Mouse (Mus musculus): ENCODE results near the gene Gm49387. TPM values are rescaled to one million over a fixed set of nuclear protein-coding genes. Genes with fewer than 3 reads are reported as not detected.

The Gm49387 gene
- polyA plus RNA-seq, 1 experiment from 2014 or later, result 0.37 TPM

DNA sequence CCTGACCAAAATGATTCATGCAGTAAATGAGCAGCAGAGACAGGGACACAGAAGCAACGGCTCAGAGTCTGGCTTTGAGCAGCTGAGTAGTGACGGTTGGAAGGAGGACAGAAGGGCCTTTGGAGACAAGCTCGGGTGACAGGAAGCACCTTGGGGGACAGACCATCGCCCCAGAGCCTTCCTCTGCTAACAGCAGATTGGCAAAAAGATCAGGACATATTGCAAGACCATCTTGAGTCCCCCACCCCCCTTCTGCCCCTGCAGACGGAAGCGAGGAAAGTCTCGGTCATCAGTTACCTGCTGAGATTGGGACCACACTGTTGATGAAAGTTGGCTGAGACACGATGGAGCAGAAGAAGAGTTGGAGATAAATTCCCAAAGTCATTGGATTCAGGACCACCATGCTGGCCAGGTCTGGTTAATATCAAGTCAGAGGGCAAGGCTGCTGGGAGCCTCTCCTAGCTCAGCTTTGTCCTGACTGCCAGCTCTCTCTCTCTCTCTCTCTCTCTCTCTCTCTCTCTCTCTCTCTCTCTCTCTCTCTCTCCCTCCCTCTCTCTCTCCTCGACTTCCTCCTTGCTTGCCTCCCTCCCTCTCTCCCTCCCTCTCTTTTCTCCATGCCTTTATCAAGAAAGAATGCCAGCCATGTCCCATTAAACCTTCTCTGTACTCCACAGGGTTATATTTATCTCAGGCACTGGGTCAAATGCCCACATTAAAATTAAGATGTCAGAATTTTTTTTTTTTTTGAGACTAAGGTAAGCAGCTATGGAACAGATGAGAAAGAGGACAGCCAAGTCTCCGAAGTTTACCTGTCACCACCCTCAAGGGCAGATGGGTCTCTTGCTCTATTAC is 63.6 kb downstream of the Gm49387 start:
- Histone ChIP-seq H3K27me3 (no peaks in the 10 kb centered on the region), H3K9ac (replicated peaks) (no peak overlapping the region), H3K4me1 (no peaks in the 10 kb centered on the region), H3K9me3 (no peaks in the 10 kb centered on the region), H3K36me3 (no peaks in the 10 kb centered on the region), H3K27ac (replicated peaks) (no peak overlapping the region), H3K4me2 (replicated peaks) (no peak overlapping the region), H3K4me3 (no peak overlapping the region)
- 66% methylated on average over 10 of the region's 10 CpGs for WGBS
- ATAC-seq (replicated peaks), result no peak

DNA sequence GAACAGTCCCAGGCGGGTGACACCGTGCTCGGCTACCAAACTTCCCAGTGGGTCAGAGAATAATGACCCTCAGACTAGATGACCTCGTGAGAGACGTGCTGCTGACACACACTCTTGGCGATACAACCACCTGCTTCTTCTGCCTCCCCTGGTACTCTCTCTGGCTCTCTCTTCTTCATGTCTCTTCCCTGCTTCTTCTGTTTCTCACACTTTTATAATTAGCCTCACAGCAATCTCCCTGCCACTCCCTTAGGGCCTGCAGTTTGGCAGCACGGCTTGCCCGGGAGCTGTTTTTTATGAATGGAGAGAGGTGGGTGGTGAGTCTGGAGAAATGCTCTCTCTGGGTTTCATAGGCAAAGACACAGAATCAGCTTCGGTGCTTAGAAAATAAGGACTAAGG is 64.8 kb downstream of the Gm49387 start:
- ATAC-seq (replicated peaks), result no peak
- Histone ChIP-seq H3K36me3 (no peaks in the 10 kb centered on the region), H3K27ac (replicated peaks) (no peak overlapping the region), H3K4me3 (no peak overlapping the region), H3K9ac (replicated peaks) (no peak overlapping the region), H3K27me3 (no peaks in the 10 kb centered on the region), H3K4me1 (no peaks in the 10 kb centered on the region), H3K9me3 (no peaks in the 10 kb centered on the region), H3K4me2 (replicated peaks) (no peak overlapping the region)
- 88% methylated on average over 9 of the region's 9 CpGs for WGBS

DNA sequence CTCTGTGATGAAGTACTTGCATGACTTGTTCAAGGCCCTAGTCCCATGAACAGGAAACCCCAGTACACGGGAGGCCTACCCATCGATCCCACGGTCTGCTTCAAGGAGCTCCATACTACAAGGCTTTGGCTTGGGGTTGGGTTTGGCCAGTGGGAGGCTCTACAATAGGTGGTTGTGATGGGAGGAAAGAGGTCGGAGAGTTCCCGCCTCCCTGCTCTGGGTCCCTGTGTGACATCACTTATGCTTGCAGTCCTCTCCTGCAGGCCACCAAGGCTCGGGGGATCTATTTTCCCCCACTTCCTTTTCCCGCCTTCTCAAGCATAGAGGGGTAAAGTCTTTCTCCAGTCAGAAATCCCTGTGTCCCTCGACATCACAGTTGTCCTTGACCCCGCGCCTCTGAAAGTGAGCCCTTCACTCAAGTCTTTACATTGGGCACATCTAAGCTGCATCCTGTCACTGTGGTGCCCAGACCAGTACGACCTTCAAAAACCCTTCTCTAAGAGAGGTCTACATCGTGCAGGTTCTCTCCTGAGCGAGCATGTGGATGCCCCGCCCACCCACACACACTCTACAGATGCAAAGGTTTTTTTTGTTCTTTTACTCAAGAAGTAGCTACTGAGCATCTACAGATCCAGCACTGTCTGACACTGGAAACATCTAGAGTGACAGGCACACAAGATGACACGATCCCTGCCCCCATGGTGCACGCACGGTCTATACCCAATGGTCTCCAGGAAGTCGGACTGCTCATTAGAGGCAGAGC is 65.6 kb downstream of the Gm49387 start:
- 91% methylated on average over 18 of the region's 18 CpGs for WGBS
- no peak overlapping the region for H3K4me2 ChIP-seq (replicated peaks)
- H3K9me3 ChIP-seq, result no peaks in the 10 kb centered on the region
- H3K4me3 ChIP-seq, result no peak overlapping the region
- no peaks in the 10 kb centered on the region for H3K27me3 ChIP-seq
- H3K36me3 ChIP-seq, result no peaks in the 10 kb centered on the region
- no peak overlapping the region for H3K27ac ChIP-seq (replicated peaks)
- H3K4me1 ChIP-seq, result no peaks in the 10 kb centered on the region
- ATAC-seq (replicated peaks), result no peak
- no peak overlapping the region for H3K9ac ChIP-seq (replicated peaks)

DNA sequence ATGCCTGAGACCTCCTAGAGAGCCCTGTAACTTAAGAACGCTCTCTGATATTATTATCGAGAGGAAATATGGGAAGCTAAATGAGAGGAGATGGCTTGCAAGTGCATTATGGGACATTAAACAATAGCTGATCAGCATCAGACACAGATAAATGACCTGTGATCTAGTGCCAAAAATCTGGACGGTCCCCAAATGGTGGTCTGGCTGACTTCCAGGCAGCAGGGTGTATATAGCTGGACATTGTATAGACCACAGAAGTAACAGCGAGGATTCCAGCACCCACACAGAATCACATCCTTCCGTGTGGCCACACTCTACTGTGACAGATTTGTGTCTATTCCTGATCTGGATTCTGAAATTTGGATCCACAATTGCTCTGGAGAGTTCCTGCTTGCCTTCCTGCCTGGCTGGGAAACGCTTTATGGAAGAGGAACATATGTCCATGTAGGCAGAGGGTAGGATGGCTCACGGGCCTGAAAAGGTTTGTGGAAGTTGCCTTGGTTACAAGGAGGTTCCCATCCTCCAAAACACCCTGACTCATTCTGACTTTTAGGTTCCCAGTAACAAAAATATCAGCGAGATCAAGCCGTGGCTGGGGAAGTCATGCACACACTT is 68.0 kb downstream of the Gm49387 start:
- WGBS, result 78% methylated on average over 9 of the region's 9 CpGs
- no peaks in the 10 kb centered on the region for H3K27me3 ChIP-seq
- no peak overlapping the region for H3K9ac ChIP-seq (replicated peaks)
- no peak for ATAC-seq (replicated peaks)
- 0 out of 2 replicates have a peak, but pooled peaks cover 3% of the 10 kb centered on the region for H3K4me1 ChIP-seq
- H3K9me3 ChIP-seq, result no peaks in the 10 kb centered on the region
- no peak overlapping the region for H3K27ac ChIP-seq (replicated peaks)
- no peak overlapping the region for H3K4me3 ChIP-seq
- no peaks in the 10 kb centered on the region for H3K36me3 ChIP-seq
- no peak overlapping the region for H3K4me2 ChIP-seq (replicated peaks)

DNA sequence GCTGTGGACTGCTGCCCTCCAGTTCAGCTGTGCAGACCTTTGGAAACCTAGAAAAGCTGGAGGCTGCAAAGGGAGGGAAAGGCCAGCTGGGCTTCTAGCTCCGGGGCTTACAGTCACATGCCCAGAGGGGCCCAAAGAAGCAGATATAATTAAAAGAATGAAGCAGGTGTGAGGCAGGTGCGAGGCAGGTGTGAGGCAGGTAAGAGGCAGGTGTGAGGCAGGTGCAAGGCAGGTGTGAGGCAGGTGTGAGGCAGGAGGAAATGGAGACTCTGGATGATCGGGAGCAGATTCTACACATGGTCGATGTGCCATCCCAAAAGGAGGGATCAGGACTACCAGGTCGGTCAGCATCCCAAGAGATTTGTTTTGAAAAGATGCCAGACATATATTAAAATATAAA is 69.3 kb downstream of the Gm49387 start:
- 94% methylated on average over 5 of the region's 5 CpGs for WGBS
- Histone ChIP-seq H3K4me3 (no peak overlapping the region), H3K36me3 (no peaks in the 10 kb centered on the region), H3K27me3 (no peaks in the 10 kb centered on the region), H3K9ac (replicated peaks) (no peak overlapping the region), H3K27ac (replicated peaks) (no peak overlapping the region), H3K4me1 (0 out of 2 replicates have a peak, but pooled peaks cover 3% of the 10 kb centered on the region), H3K4me2 (replicated peaks) (no peak overlapping the region), H3K9me3 (no peaks in the 10 kb centered on the region)
- no peak for ATAC-seq (replicated peaks)

DNA sequence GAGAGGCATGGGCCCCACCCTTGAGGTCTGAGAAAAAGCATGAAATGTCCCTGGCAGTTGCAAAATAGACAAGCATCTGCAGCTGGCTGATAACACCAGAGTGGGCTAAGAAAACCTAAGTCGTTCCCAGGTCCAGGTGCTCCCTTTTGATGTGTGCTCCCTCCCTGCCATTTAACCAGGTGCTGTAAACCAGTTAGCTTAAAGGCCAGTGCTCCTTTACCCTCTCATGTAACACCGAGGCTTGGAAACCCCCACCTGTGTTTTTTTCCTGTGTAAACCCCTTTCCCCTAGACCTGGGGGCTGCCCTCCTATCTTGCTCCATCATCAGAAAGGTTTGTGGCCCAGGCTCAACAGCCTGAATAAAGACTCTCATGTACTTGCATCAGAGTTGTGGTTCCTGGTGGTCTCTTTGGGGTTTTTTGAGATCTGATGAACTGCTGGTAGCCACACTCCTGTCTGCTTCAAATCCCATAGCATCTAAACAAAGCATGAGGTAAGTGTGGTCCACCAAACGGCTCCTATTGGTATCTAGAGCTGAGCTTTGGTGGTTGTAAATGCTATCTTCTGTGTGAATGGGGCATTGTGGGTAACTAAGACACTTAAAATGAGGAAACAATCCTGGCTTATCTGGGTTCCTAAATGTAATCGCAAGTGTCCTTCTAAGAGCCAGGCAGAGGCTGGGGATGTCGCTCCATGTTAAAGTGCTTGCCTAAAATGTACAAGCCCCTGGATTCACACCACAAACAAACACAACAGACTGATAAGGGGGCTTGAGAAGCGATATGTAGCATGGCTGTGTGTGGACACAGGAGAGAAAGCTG is 70.3 kb downstream of the Gm49387 start:
- Histone ChIP-seq H3K27me3 (no peaks in the 10 kb centered on the region), H3K9me3 (no peaks in the 10 kb centered on the region), H3K4me2 (replicated peaks) (no peak overlapping the region), H3K4me1 (0 out of 2 replicates have a peak, but pooled peaks cover 3% of the 10 kb centered on the region), H3K36me3 (no peaks in the 10 kb centered on the region), H3K4me3 (no peak overlapping the region), H3K27ac (replicated peaks) (no peak overlapping the region), H3K9ac (replicated peaks) (no peak overlapping the region)
- ATAC-seq (replicated peaks), result no peak
- WGBS, result 86% methylated on average over 6 of the region's 6 CpGs

DNA sequence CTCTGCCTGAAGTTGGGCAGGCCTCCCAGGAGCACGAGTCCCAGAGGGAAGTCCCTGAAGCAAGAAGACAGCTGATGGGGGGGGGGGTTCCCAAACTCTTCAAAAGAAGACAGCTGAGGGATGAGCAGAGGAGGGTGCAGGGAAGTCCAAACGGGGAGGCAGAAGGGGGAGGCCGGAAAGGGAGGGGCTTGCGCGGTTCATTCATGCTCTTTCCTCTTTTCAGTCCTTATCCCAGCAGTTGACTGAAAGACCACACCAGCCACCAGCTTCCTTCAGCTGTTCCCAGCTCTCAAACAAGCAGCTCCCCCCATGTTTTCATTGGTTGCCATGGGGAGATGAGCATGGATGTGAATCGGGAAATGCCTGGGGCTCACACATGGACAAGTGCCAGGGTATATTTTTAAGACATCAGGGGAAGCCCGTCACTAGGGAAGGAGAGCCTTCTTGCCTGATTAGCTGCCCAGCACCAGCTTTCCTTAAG is 71.5 kb downstream of the Gm49387 start:
- H3K4me2 ChIP-seq (replicated peaks), result no peak overlapping the region
- no peak overlapping the region for H3K27ac ChIP-seq (replicated peaks)
- H3K4me1 ChIP-seq, result 0 out of 2 replicates have a peak, but pooled peaks cover 3% of the 10 kb centered on the region
- H3K4me3 ChIP-seq, result no peak overlapping the region
- ATAC-seq (replicated peaks), result no peak
- no peaks in the 10 kb centered on the region for H3K27me3 ChIP-seq
- H3K9me3 ChIP-seq, result no peaks in the 10 kb centered on the region
- no peak overlapping the region for H3K9ac ChIP-seq (replicated peaks)
- no peaks in the 10 kb centered on the region for H3K36me3 ChIP-seq
- WGBS, result 62% methylated on average over 7 of the region's 7 CpGs

DNA sequence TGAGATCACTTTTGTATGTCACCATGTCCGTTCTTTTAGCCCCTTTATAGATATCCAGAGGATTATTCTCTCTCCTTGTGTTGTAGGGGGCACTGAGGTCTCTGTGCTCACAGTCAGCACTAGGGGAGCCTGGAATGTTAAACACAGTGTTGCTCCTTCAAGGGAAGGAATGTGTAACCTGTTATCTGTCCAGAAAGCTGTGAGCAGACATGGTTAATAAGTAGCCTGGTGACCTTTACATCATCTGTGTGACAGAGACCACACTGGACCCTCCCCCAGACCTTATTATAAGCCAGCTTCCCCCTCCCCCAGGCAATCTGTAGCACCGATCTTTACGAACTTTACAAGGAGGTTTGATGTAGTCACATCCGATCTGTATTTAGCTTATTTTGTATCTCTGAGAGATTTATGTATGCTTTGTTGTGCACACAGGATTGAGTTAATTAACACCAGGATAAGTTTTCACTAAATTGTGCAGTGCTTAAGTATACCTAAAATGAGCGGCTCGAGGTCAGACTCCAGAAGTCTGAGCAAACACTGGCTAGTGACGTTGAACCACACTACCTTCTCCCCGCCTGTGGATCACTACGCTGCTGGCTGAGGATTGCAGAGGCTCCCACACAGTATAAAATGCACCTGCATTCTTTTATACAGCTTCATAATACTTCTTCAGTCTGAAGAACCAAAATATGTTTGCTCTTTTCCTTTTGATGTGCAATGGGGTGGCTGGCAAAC is 75.0 kb downstream of the Gm49387 start:
- H3K27ac ChIP-seq (replicated peaks), result no peak overlapping the region
- no peaks in the 10 kb centered on the region for H3K27me3 ChIP-seq
- H3K4me1 ChIP-seq, result 0 out of 2 replicates have a peak, but pooled peaks cover 3% of the 10 kb centered on the region
- H3K4me3 ChIP-seq, result no peak overlapping the region
- 71% methylated on average over 9 of the region's 9 CpGs for WGBS
- H3K9me3 ChIP-seq, result no peaks in the 10 kb centered on the region
- no peaks in the 10 kb centered on the region for H3K36me3 ChIP-seq
- no peak overlapping the region for H3K4me2 ChIP-seq (replicated peaks)
- no peak for ATAC-seq (replicated peaks)
- H3K9ac ChIP-seq (replicated peaks), result no peak overlapping the region

DNA sequence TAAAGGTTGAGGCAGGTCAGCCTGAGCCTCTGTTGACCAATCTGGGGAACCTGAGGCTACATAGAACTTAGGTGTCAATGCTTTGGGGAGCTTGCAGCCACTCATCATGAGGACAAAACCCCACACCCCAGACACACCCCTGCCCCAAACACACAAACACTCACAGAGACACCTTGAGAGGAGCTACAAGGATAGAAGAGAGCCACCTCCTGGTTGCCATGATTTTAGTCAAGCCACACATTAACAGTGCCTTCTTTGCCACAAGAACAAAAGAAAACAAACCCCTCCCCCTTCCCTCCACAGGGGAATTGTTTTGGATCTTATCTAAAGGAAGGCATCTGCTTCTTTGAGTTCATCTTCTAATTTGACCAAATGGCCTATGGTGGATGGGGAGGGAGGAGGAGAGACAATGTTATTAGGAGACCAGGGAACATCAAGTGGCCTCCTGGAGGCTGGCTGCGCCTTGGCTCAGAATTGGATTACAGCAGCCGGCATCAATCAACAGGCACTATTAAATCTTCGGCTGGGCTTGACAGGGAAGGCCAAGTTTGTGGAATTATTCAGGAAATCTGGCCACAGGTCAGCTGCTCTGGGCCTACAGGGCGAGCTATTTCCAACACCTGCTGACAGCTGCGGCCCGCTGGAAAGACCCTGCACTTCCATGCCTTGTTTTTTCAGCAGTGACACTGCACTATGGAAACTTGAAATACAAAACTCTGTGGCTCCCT is 76.1 kb downstream of the Gm49387 start:
- no peak for ATAC-seq (replicated peaks)
- H3K4me3 ChIP-seq, result no peak overlapping the region
- H3K4me1 ChIP-seq, result 0 out of 2 replicates have a peak, but pooled peaks cover 3% of the 10 kb centered on the region
- H3K9me3 ChIP-seq, result no peaks in the 10 kb centered on the region
- no peak overlapping the region for H3K9ac ChIP-seq (replicated peaks)
- no peaks in the 10 kb centered on the region for H3K36me3 ChIP-seq
- no peaks in the 10 kb centered on the region for H3K27me3 ChIP-seq
- H3K27ac ChIP-seq (replicated peaks), result no peak overlapping the region
- WGBS, result 44% methylated on average over 6 of the region's 6 CpGs
- no peak overlapping the region for H3K4me2 ChIP-seq (replicated peaks)

DNA sequence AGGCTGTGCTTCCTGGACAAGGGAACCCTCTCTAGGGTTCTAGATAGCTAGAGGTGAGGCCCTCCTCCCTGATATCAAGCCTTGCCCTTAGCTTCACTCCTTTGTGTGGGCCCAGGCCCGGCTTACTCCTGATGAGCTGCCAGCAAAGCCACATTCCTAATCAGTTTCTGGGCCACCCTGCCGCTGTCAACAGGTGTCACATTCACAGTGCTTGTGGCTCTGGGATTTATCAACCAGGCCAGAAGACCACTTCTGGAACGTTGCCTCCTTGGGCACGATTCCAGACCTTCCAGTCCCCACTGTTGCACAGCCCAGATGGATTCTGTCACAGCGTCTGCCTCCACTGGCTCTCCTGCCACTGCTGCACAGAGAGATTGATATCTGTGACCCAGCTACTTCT is 79.8 kb downstream of the Gm49387 start:
- WGBS, result 58% methylated on average over 5 of the region's 5 CpGs
- H3K4me2 ChIP-seq (replicated peaks), result no peak overlapping the region
- H3K4me1 ChIP-seq, result no peaks in the 10 kb centered on the region
- H3K27me3 ChIP-seq, result no peaks in the 10 kb centered on the region
- H3K4me3 ChIP-seq, result no peak overlapping the region
- H3K9me3 ChIP-seq, result no peaks in the 10 kb centered on the region
- H3K36me3 ChIP-seq, result no peaks in the 10 kb centered on the region
- no peak for ATAC-seq (replicated peaks)
- H3K27ac ChIP-seq (replicated peaks), result no peak overlapping the region
- H3K9ac ChIP-seq (replicated peaks), result no peak overlapping the region
